Mouse (Mus musculus): ENCODE measurements around the gene Plekhs1.
A peak's percentile ranks its signal among the peaks of the same experiment; 100 is the strongest.

Plekhs1 gene

GRCm38 (mm10) chr19:56461522-56462101 is at the start of gene Plekhs1:
Gene Plekhs1 (plus strand): TSS chr19:56461640.
- DNase-seq (ENCODE audit: low read depth) = no peak

- DNase-seq (ENCODE audit: low read depth) = no peak
These were observed 43.0 kb upstream of the Plekhs1 start for GRCm38 (mm10) chr19:56418404-56418803.

GRCm38 (mm10) chr19:56419452-56419851 is 42.0 kb upstream of the Plekhs1 start:
- DNase-seq (ENCODE audit: low read depth) = no peak

DNA sequence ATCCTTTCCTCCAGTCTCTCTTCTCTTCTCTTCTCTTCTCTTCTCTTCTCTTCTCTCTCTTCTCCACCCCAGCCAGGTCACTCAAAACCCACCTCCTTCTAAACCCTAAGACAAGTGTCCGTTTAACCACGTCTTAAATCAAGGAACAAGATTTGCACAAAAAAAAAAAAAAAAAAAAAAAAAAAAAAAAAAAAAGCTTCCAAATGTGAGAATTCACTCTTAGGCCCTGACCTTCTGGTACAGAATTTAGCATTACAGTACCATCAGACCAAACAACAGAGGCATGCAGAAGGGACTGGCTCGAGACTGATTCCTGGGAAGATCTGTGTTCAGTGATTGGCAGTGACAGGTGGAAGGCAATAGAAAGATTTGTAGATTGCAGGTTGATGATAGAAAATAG is 41.1 kb upstream of the Plekhs1 start:
- no peak for DNase-seq (ENCODE audit: low read depth)

- peak; percentile 60 for DNase-seq (ENCODE audit: low read depth)
These were observed 38.7 kb upstream of the Plekhs1 start for GRCm38 (mm10) chr19:56422476-56423338.

DNA sequence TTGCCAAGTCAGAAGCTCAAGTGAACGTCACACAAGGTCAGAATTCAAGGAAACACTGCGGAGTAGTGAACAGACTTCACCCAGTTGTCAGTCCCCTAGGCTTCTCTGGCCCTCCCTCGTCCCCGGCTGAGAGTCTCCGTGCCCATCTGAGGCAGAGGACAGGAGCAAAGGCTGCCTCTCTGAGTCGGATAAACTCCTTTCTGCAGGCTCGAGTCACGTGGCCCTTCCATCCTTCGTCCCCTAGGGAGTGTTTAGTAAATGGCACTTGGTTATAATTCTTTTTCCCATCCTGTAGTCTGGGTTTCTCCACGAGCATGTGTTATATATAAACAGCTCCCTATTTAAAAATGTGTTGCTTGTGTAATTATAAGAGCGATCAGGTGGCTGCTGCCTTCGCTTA is 38.1 kb upstream of the Plekhs1 start:
- DNase-seq (ENCODE audit: low read depth) = no peak

- DNase-seq (ENCODE audit: low read depth) = no peak
These were observed 36.6 kb upstream of the Plekhs1 start for GRCm38 (mm10) chr19:56424606-56425395.

- DNase-seq (ENCODE audit: low read depth) = no peak
These were observed 35.9 kb upstream of the Plekhs1 start for GRCm38 (mm10) chr19:56425492-56425891.

- no peak for DNase-seq (ENCODE audit: low read depth)
These were observed 31.1 kb upstream of the Plekhs1 start for GRCm38 (mm10) chr19:56430369-56430768.

DNA sequence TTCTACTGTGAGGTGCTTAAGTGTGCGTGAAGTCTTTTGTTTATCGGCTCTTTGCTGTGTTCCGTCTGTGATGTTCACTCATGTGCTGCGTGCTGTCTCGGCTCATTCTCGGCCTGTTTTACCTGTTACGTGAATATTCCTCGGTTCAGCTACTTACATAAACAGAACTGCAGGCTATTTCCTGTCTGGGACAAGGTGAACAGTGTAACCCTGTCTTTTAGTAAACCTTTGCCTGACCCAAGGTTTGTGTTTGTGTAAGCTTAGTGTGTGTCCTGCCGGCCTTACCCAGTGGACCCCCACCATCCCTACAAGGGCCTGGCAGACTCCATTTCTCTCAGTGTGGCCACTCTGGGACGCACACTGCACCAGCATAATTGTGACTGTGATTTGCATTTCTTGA is 28.7 kb upstream of the Plekhs1 start:
- no peak for DNase-seq (ENCODE audit: low read depth)

DNA sequence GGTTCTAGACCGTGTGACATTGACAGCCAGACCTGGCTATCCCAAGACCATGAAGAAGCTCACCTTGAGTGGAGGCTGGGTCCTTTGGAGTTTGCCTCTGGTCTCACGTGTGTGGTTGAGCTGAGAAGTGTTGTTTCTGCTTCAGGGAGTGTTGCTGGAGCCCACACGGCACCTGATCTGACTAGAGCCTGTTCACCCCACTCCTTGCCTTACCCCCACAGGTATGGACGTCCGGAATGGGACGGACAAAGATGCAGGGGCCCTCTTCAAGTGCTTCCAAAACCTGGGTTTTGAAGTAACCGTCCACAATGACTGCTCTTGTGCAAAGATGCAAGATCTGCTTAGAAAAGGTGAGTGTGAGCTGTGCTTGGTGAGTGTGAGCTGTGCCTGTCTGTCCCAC is 27.9 kb upstream of the Plekhs1 start:
- no peak for DNase-seq (ENCODE audit: low read depth)

DNA sequence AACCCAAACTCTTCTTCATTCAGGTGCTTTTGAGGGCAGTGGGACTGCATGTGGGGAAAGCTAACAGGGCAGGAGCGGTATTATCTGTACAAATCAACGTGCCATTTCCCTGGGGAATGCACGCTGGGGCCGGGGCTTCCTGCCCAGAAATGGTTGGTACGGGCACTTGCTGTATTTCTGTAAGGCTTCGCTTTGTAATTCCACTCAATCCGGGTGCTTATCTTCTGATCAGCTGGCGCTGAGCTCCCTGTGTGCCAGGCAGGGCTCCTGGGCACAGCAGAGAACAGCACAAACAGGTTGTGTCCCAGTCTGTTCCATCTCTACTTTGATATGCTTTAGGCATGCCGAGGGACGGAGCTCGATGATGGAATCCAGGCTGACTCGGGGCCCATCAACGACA is 25.1 kb upstream of the Plekhs1 start:
- DNase-seq (ENCODE audit: low read depth) = no peak

- no peak for DNase-seq (ENCODE audit: low read depth)
These were observed 22.9 kb upstream of the Plekhs1 start for GRCm38 (mm10) chr19:56438357-56439071.

GRCm38 (mm10) chr19:56439072-56439434 is 22.4 kb upstream of the Plekhs1 start:
- DNase-seq (ENCODE audit: low read depth) = no peak

GRCm38 (mm10) chr19:56443445-56443844 is 18.0 kb upstream of the Plekhs1 start:
- no peak for DNase-seq (ENCODE audit: low read depth)

- DNase-seq (ENCODE audit: low read depth) = no peak
These were observed 12.7 kb upstream of the Plekhs1 start for GRCm38 (mm10) chr19:56448784-56449183.

- no peak for DNase-seq (ENCODE audit: low read depth)
These were observed 11.9 kb upstream of the Plekhs1 start for GRCm38 (mm10) chr19:56449537-56449936.

- DNase-seq (ENCODE audit: low read depth) = peak; percentile 26
These were observed 10.5 kb upstream of the Plekhs1 start for GRCm38 (mm10) chr19:56450892-56451291.

DNA sequence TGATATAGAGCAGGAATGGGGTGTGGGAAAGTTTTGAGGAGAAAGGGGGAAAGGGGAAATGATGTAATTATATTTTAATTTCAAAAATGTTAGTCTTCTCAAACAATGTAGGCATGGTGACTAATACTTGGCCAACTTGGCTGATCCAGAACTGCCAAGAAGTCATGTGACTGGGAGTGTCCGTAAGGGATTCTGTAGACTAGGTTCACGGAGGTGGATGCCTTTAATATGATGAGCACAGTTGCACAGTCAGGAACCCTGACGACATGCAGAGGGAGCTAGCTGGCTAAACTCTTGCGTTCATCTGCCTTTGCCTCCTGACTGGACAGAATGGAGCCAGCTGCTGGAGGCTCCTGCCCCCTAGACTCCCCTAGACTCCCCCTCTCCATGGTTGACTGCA is 9.6 kb upstream of the Plekhs1 start:
- DNase-seq (ENCODE audit: low read depth) = no peak

GRCm38 (mm10) chr19:56452421-56452820 is 9.0 kb upstream of the Plekhs1 start:
- no peak for DNase-seq (ENCODE audit: low read depth)

GRCm38 (mm10) chr19:56454862-56455261 is 6.6 kb upstream of the Plekhs1 start:
- DNase-seq (ENCODE audit: low read depth) = no peak

- no peak for DNase-seq (ENCODE audit: low read depth)
These were observed 6.1 kb upstream of the Plekhs1 start for GRCm38 (mm10) chr19:56455369-56455768.

All from 416B (cell line).